Mouse (Mus musculus) neural tube, embryonic 15.5 days (tissue): ENCODE measurements around the gene Odaph. TPM values are rescaled to one million over a fixed set of nuclear protein-coding genes. Genes with fewer than 3 reads are reported as not detected.

ENCODE experiments used
- ATAC-seq: fragments of 200-750 bp; cut with Nextera tagmentation; 2 replicates; pipeline ENCODE4 v1.8.0; 2017; ENCODE audit warnings: mild to moderate bottlenecking, moderate TSS enrichment, moderate library complexity; ENCODE audit not compliant: low FRiP score
- H3K27ac ChIP-seq: fragments of 300-500 bp; sonication (generic); replicated peaks from 2 replicates; pipeline ENCODE4 v1.5.1; 2015; ENCODE audit warnings: mild to moderate bottlenecking, inconsistent platforms
- H3K27me3 ChIP-seq: fragments of 300-500 bp; sonication (generic); replicated peaks from 2 replicates; pipeline ENCODE4 v1.6.1; 2015; ENCODE audit warnings: inconsistent platforms
- H3K36me3 ChIP-seq: fragments of 300-500 bp; sonication (generic); 2 replicates; pipeline ENCODE4 v1.6.1; 2015; ENCODE audit warnings: inconsistent platforms
- H3K4me1 ChIP-seq: fragments of 300-500 bp; sonication (generic); 2 replicates; pipeline ENCODE4 v1.6.1; 2015; ENCODE audit warnings: inconsistent platforms
- H3K4me2 ChIP-seq: fragments of 300-500 bp; sonication (generic); 2 replicates; pipeline ENCODE4 v1.6.1; 2015; ENCODE audit warnings: inconsistent platforms, mild to moderate bottlenecking, moderate library complexity
- H3K4me3 ChIP-seq: fragments of 300-500 bp; sonication (generic); replicated peaks from 2 replicates; pipeline ENCODE4 v1.5.1; 2015; ENCODE audit warnings: mild to moderate bottlenecking, inconsistent platforms
- H3K9ac ChIP-seq: fragments of 300-500 bp; sonication (generic); replicated peaks from 2 replicates; pipeline ENCODE4 v1.6.1; 2015; ENCODE audit warnings: mild to moderate bottlenecking, inconsistent platforms
- H3K9me3 ChIP-seq: fragments of 300-500 bp; sonication (generic); replicated peaks from 2 replicates; pipeline ENCODE4 v1.6.1; 2016; ENCODE audit warnings: inconsistent platforms
- WGBS: fragments of 180-500 bp; shearing (Covaris S2); methylation state at CpG from one replicate; pipeline ENCODE4 v1.1.7; 2015; ENCODE audit warnings: mixed read lengths; 5-methylcytosine and 5-hydroxymethylcytosine counted together
- polyA plus RNA-seq: library from polyadenylated mRNA; unstranded; fragments of >200 nt; fragmentation: Nextera tagmentation; extraction: Ambion mirVana; gene quantifications from 2 replicates; pipeline ENCODE4 v1.2.1, GENCODE M21; 2015

The Odaph gene
- polyA plus RNA-seq, 1 experiment from 2014 or later = 0.20 TPM

- Histone ChIP-seq H3K36me3 (no peaks in the 10 kb centered on the region), H3K4me1 (no peaks in the 10 kb centered on the region), H3K9me3 (no peaks in the 10 kb centered on the region), H3K27me3 (no peaks in the 10 kb centered on the region), H3K4me2 (no peak overlapping the region), H3K9ac (no peak overlapping the region), H3K27ac (no peak overlapping the region), H3K4me3 (no peak overlapping the region)
- WGBS = 72% methylated on average over 6 of the region's 6 CpGs
- no peak for ATAC-seq
Observed at GRCm38 (mm10) chr5:91991191-91991937, 4.1 kb downstream of the Odaph start.

DNA sequence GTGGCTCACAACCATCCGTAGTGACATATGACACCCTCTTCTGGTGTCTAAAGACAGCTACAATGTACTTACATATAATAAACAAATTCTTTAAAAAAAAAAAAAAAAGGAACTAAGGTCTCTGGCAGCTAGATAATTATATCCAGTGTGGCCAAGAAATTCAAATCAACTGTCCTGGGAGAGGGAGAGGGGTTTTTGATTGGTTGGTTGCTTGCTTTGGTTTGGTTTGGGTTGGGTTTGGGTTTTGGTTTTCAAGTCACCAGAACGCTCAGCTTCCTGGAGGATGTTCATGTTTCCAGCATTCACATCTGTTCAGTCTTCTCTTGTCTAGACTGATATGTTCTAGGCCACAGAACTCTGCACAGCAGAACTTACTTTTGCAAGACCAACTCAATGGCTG lies 5.8 kb downstream of the Odaph start:
- 89% methylated on average over 2 of the region's 2 CpGs for WGBS
- Histone ChIP-seq H3K4me2 (no peak overlapping the region), H3K27ac (no peak overlapping the region), H3K27me3 (no peaks in the 10 kb centered on the region), H3K4me3 (no peak overlapping the region), H3K4me1 (no peaks in the 10 kb centered on the region), H3K9me3 (no peaks in the 10 kb centered on the region), H3K36me3 (no peaks in the 10 kb centered on the region), H3K9ac (no peak overlapping the region)
- no peak for ATAC-seq

DNA sequence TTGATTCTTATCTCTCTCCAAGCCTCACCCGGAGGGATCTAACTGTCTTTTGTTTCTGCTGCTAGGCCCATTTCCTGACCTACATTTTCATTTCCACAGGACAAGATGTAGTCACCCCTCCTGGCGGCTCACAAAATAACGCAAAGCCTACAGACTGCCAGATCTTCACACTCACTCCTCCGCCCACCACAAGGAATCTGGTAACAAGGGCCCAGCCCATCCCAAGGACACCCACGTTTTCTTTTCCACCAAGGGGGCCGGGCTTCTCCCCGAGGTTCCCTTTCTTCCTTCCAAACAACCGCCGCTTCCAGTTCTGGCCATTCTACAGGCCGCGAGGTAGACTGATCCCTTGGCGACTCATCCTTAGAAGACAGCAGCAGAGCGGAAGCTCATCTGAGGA lies 7.3 kb downstream of the Odaph start:
- H3K4me1 ChIP-seq = no peaks in the 10 kb centered on the region

DNA sequence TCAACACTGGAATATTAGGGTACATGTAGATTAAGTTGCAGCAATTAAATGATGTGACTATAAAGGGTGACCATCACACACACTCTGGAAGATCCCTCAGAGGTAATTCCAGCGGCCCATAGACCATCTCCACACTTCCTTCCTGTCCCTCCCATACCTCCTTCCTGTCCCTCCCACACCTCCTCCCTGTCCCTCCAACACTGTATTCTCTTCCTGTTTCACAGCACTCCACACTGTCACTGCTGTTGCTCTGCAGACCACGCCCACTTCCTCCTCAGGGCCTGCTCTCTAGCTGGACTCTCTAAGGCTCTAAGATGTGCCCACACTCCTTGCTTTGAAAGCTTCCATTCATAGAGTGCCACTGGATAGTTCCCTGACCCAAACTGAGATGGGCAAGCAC lies 13.5 kb downstream of the Odaph start:
- H3K36me3 ChIP-seq = no peaks in the 10 kb centered on the region
- no peak overlapping the region for H3K4me2 ChIP-seq
- H3K4me3 ChIP-seq = no peak overlapping the region
- H3K27me3 ChIP-seq = no peaks in the 10 kb centered on the region
- no peak overlapping the region for H3K27ac ChIP-seq
- 80% methylated on average over 2 of the region's 2 CpGs for WGBS
- no peaks in the 10 kb centered on the region for H3K4me1 ChIP-seq
- H3K9ac ChIP-seq = no peak overlapping the region
- no peak for ATAC-seq
- no peaks in the 10 kb centered on the region for H3K9me3 ChIP-seq

More for the DNA sequence above, 7.3 kb downstream of the Odaph start:
- no peak overlapping the region for H3K9ac ChIP-seq
- no peaks in the 10 kb centered on the region for H3K9me3 ChIP-seq
- WGBS = 75% methylated on average over 13 of the region's 13 CpGs
- H3K27ac ChIP-seq = no peak overlapping the region
- no peak for ATAC-seq
- H3K4me3 ChIP-seq = no peak overlapping the region
- H3K36me3 ChIP-seq = no peaks in the 10 kb centered on the region
- H3K27me3 ChIP-seq = no peaks in the 10 kb centered on the region
- H3K4me2 ChIP-seq = no peak overlapping the region

- H3K4me2 ChIP-seq = no peak overlapping the region
- no peak overlapping the region for H3K27ac ChIP-seq
- H3K36me3 ChIP-seq = no peaks in the 10 kb centered on the region
- H3K4me3 ChIP-seq = no peak overlapping the region
- peak; percentile 75; the same call in 1 of the 2 replicates for ATAC-seq
- H3K9me3 ChIP-seq = no peaks in the 10 kb centered on the region
- H3K27me3 ChIP-seq = no peaks in the 10 kb centered on the region
- WGBS = 72% methylated on average over 2 of the region's 2 CpGs
- no peaks in the 10 kb centered on the region for H3K4me1 ChIP-seq
- no peak overlapping the region for H3K9ac ChIP-seq
Observed at GRCm38 (mm10) chr5:92003011-92003410, 15.7 kb downstream of the Odaph start.

DNA sequence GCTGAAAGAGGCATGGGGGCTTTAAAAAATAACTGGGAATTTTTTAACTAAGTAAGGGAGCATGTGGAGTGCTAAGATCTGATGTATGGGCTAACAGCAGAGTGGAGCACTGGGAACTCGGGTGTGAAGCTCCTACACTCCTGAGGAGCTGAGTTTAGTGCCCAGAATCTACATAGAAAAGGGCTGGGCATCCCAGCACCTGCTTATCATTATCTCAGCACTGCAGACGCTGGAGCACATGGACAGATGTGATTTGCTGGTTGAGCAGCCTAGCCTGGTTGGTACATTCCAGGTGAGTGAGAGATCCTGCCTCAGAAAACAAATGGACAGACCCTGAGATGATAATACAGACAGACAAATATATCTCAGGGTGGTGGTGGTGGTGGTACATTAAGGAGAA lies 22.6 kb downstream of the Odaph start:
- Histone ChIP-seq H3K27me3 (no peaks in the 10 kb centered on the region), H3K27ac (no peak overlapping the region), H3K9me3 (no peaks in the 10 kb centered on the region), H3K36me3 (no peaks in the 10 kb centered on the region), H3K9ac (no peak overlapping the region), H3K4me2 (no peak overlapping the region), H3K4me1 (no peaks in the 10 kb centered on the region), H3K4me3 (no peak overlapping the region)
- ATAC-seq = no peak
- WGBS = 43% methylated on average over 2 of the region's 2 CpGs

GRCm38 (mm10) chr5:92011756-92012155 lies 24.5 kb downstream of the Odaph start:
- WGBS = 65% methylated on average over 7 of the region's 7 CpGs
- Histone ChIP-seq H3K27me3 (no peaks in the 10 kb centered on the region), H3K4me3 (no peak overlapping the region), H3K27ac (no peak overlapping the region), H3K4me1 (no peaks in the 10 kb centered on the region), H3K4me2 (no peak overlapping the region), H3K36me3 (no peaks in the 10 kb centered on the region), H3K9ac (no peak overlapping the region), H3K9me3 (no peaks in the 10 kb centered on the region)
- ATAC-seq = no peak

DNA sequence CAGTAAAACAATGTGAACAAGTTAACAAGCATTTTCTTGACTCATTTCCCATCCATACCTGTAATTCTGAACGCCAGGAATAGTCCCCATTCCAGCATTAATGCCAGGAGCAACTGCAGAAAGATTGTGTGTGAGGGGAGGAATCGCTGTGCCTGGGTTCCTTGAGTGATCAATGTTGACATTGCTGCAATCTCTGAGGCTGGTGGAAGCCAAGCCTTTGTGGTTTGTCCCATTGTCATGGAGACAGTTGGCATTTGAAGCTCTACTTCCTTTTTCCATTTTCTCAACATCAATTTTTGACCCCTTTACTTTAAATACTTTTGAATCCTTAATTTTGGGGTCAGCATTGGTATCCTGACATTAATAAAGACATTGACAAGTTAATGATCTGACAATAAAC lies 32.7 kb downstream of the Odaph start:
- H3K9me3 ChIP-seq = no peaks in the 10 kb centered on the region
- H3K4me3 ChIP-seq = no peak overlapping the region
- H3K27me3 ChIP-seq = no peaks in the 10 kb centered on the region
- ATAC-seq = no peak
- H3K9ac ChIP-seq = no peak overlapping the region
- no peak overlapping the region for H3K4me2 ChIP-seq
- WGBS = 59% methylated on average over 2 of the region's 2 CpGs
- H3K27ac ChIP-seq = no peak overlapping the region
- no peaks in the 10 kb centered on the region for H3K4me1 ChIP-seq
- H3K36me3 ChIP-seq = no peaks in the 10 kb centered on the region

- H3K9ac ChIP-seq = peak overlapping the region; percentile 59
- H3K4me3 ChIP-seq = peak overlapping the region; percentile 86
- H3K4me1 ChIP-seq = peaks cover 10% of the 10 kb centered on the region
- peaks cover 8% of the 10 kb centered on the region for H3K27me3 ChIP-seq
- ATAC-seq = peak; percentile 99
- no peaks in the 10 kb centered on the region for H3K9me3 ChIP-seq
- peak overlapping the region; percentile 76 for H3K27ac ChIP-seq
- WGBS = under 1% methylated on average over 68 of the region's 68 CpGs
- H3K36me3 ChIP-seq = no peaks in the 10 kb centered on the region
- peak overlapping the region; percentile 96 for H3K4me2 ChIP-seq
Observed at GRCm38 (mm10) chr5:92042377-92043348, 55.4 kb downstream of the Odaph start.

GRCm38 (mm10) chr5:92043783-92044182 lies 56.5 kb downstream of the Odaph start, which contains the start of gene Cdkl2:
TSS of gene Cdkl2 (minus strand) at chr5:92043883.
- ATAC-seq = no peak
- H3K4me3 ChIP-seq = peak within 1 kb of the TSS; percentile 86
- peak within 1 kb of the TSS; percentile 59 for H3K9ac ChIP-seq
- H3K4me1 ChIP-seq = peaks cover 10% of the 10 kb centered on the region
- peak within 1 kb of the TSS; percentile 76 for H3K27ac ChIP-seq
- H3K9me3 ChIP-seq = no peaks in the 10 kb centered on the region
- 72% methylated on average over 4 of the region's 4 CpGs for WGBS
- no peaks in the 10 kb centered on the region for H3K36me3 ChIP-seq
- peak within 1 kb of the TSS; percentile 96 for H3K4me2 ChIP-seq
- peaks cover 8% of the 10 kb centered on the region for H3K27me3 ChIP-seq
